Mouse (Mus musculus): ENCODE results near the gene Sh3kbp1. TPM values are rescaled to one million over a fixed set of nuclear protein-coding genes. Genes with fewer than 3 reads are reported as not detected.

Gene Sh3kbp1
- polyA plus RNA-seq, 1 experiment from 2014 or later: 44.1 TPM

GRCm38 (mm10) chrX:159711070-159712029, 84.3 kb downstream of the Sh3kbp1 start:
- ATAC-seq (replicated peaks; ENCODE audit: low FRiP score): 0 out of 2 replicates have a peak, but pooled peaks have one; percentile 56
- Histone ChIP-seq H3K4me3 (replicated peaks) (no peak overlapping the region), H3K4me1 (0 out of 2 replicates have a peak, but pooled peaks cover 4% of the 10 kb centered on the region), H3K9me3 (replicated peaks) (no peaks in the 10 kb centered on the region), H3K27ac (no peak overlapping the region), H3K27me3 (peaks cover 24% of the 10 kb centered on the region), H3K36me3 (no peaks in the 10 kb centered on the region), H3K4me2 (no peak overlapping the region), H3K9ac (no peak overlapping the region)
- 75% methylated on average over 13 of the region's 13 CpGs for WGBS

- 0 out of 2 replicates have a peak, but pooled peaks cover 4% of the 10 kb centered on the region for H3K4me1 ChIP-seq
- no peak overlapping the region for H3K4me2 ChIP-seq
- no peak overlapping the region for H3K27ac ChIP-seq
- H3K27me3 ChIP-seq: peaks cover 24% of the 10 kb centered on the region
- no peak for ATAC-seq (replicated peaks; ENCODE audit: low FRiP score)
- WGBS: 89% methylated on average over 2 of the region's 2 CpGs
- no peak overlapping the region for H3K4me3 ChIP-seq (replicated peaks)
- no peaks in the 10 kb centered on the region for H3K9me3 ChIP-seq (replicated peaks)
- no peak overlapping the region for H3K9ac ChIP-seq
- no peaks in the 10 kb centered on the region for H3K36me3 ChIP-seq
These were observed 86.1 kb downstream of the Sh3kbp1 start for GRCm38 (mm10) chrX:159713191-159713590.

GRCm38 (mm10) chrX:159721390-159721789, 94.3 kb downstream of the Sh3kbp1 start:
- Histone ChIP-seq H3K4me2 (no peak overlapping the region), H3K27ac (no peak overlapping the region), H3K36me3 (no peaks in the 10 kb centered on the region), H3K9ac (no peak overlapping the region), H3K27me3 (peaks cover 30% of the 10 kb centered on the region; the same call in 1 of the 2 replicates), H3K4me3 (replicated peaks) (no peak overlapping the region), H3K4me1 (no peaks in the 10 kb centered on the region), H3K9me3 (replicated peaks) (no peaks in the 10 kb centered on the region)
- no peak for ATAC-seq (replicated peaks; ENCODE audit: low FRiP score)
- WGBS: 88% methylated on average over 1 of the region's 1 CpGs

GRCm38 (mm10) chrX:159731421-159731820, 104.3 kb downstream of the Sh3kbp1 start:
- 76% methylated on average over 3 of the region's 3 CpGs for WGBS
- no peak overlapping the region for H3K27ac ChIP-seq
- no peak overlapping the region for H3K9ac ChIP-seq
- H3K9me3 ChIP-seq (replicated peaks): no peaks in the 10 kb centered on the region
- H3K4me1 ChIP-seq: no peaks in the 10 kb centered on the region
- no peak overlapping the region for H3K4me2 ChIP-seq
- H3K36me3 ChIP-seq: no peaks in the 10 kb centered on the region
- peaks cover 14% of the 10 kb centered on the region for H3K27me3 ChIP-seq
- no peak overlapping the region for H3K4me3 ChIP-seq (replicated peaks)
- no peak for ATAC-seq (replicated peaks; ENCODE audit: low FRiP score)

GRCm38 (mm10) chrX:159732845-159733244, 105.8 kb downstream of the Sh3kbp1 start:
- ATAC-seq (replicated peaks; ENCODE audit: low FRiP score): no peak

GRCm38 (mm10) chrX:159733948-159734347, 106.9 kb downstream of the Sh3kbp1 start:
- no peak for ATAC-seq (replicated peaks; ENCODE audit: low FRiP score)
- Histone ChIP-seq H3K4me3 (replicated peaks) (no peak overlapping the region), H3K4me1 (no peaks in the 10 kb centered on the region), H3K9me3 (replicated peaks) (no peaks in the 10 kb centered on the region), H3K27me3 (peaks cover 21% of the 10 kb centered on the region), H3K36me3 (no peaks in the 10 kb centered on the region), H3K9ac (no peak overlapping the region), H3K27ac (no peak overlapping the region), H3K4me2 (no peak overlapping the region)
- WGBS: 78% methylated on average over 2 of the region's 2 CpGs

More at GRCm38 (mm10) chrX:159732845-159733244, 105.8 kb downstream of the Sh3kbp1 start:
- Histone ChIP-seq H3K4me2 (no peak overlapping the region), H3K27me3 (peaks cover 18% of the 10 kb centered on the region), H3K36me3 (no peaks in the 10 kb centered on the region), H3K27ac (no peak overlapping the region), H3K9me3 (replicated peaks) (no peaks in the 10 kb centered on the region), H3K9ac (no peak overlapping the region), H3K4me1 (no peaks in the 10 kb centered on the region), H3K4me3 (replicated peaks) (no peak overlapping the region)
- WGBS: 77% methylated on average over 3 of the region's 3 CpGs

- H3K4me3 ChIP-seq (replicated peaks): no peak overlapping the region
- H3K36me3 ChIP-seq: no peaks in the 10 kb centered on the region
- H3K27me3 ChIP-seq: peaks cover 24% of the 10 kb centered on the region
- H3K4me2 ChIP-seq: no peak overlapping the region
- H3K4me1 ChIP-seq: no peaks in the 10 kb centered on the region
- H3K9me3 ChIP-seq (replicated peaks): no peaks in the 10 kb centered on the region
- no peak for ATAC-seq (replicated peaks; ENCODE audit: low FRiP score)
- H3K27ac ChIP-seq: no peak overlapping the region
- WGBS: 58% methylated on average over 6 of the region's 6 CpGs
- H3K9ac ChIP-seq: no peak overlapping the region
These were observed 108.5 kb downstream of the Sh3kbp1 start for GRCm38 (mm10) chrX:159735513-159736099.

- WGBS: 86% methylated on average over 1 of the region's 1 CpGs
- ATAC-seq (replicated peaks; ENCODE audit: low FRiP score): no peak
- Histone ChIP-seq H3K9me3 (replicated peaks) (no peaks in the 10 kb centered on the region), H3K4me2 (no peak overlapping the region), H3K9ac (no peak overlapping the region), H3K36me3 (no peaks in the 10 kb centered on the region), H3K27ac (no peak overlapping the region), H3K4me1 (no peaks in the 10 kb centered on the region), H3K27me3 (peaks cover 24% of the 10 kb centered on the region), H3K4me3 (replicated peaks) (no peak overlapping the region)
These were observed 110.3 kb downstream of the Sh3kbp1 start for GRCm38 (mm10) chrX:159737344-159737743.

GRCm38 (mm10) chrX:159744035-159744434, 117.0 kb downstream of the Sh3kbp1 start:
- Histone ChIP-seq H3K9ac (no peak overlapping the region), H3K36me3 (no peaks in the 10 kb centered on the region), H3K4me1 (0 out of 2 replicates have a peak, but pooled peaks cover 3% of the 10 kb centered on the region), H3K9me3 (replicated peaks) (no peaks in the 10 kb centered on the region), H3K27ac (no peak overlapping the region), H3K4me3 (replicated peaks) (no peak overlapping the region), H3K27me3 (peaks cover 15% of the 10 kb centered on the region; the same call in 1 of the 2 replicates), H3K4me2 (no peak overlapping the region)
- no peak for ATAC-seq (replicated peaks; ENCODE audit: low FRiP score)
- WGBS: 66% methylated on average over 5 of the region's 5 CpGs

- H3K4me3 ChIP-seq (replicated peaks): no peak overlapping the region
- peaks cover 12% of the 10 kb centered on the region; the same call in 1 of the 2 replicates for H3K27me3 ChIP-seq
- ATAC-seq (replicated peaks; ENCODE audit: low FRiP score): no peak
- no peak overlapping the region for H3K4me2 ChIP-seq
- no peaks in the 10 kb centered on the region for H3K9me3 ChIP-seq (replicated peaks)
- H3K27ac ChIP-seq: no peak overlapping the region
- no peak overlapping the region for H3K9ac ChIP-seq
- 0 out of 2 replicates have a peak, but pooled peaks cover 3% of the 10 kb centered on the region for H3K4me1 ChIP-seq
- no peaks in the 10 kb centered on the region for H3K36me3 ChIP-seq
- 53% methylated on average over 3 of the region's 3 CpGs for WGBS
These were observed 117.5 kb downstream of the Sh3kbp1 start for GRCm38 (mm10) chrX:159744620-159745019.

GRCm38 (mm10) chrX:159751834-159752233, 124.8 kb downstream of the Sh3kbp1 start:
- Histone ChIP-seq H3K9ac (no peak overlapping the region), H3K4me1 (no peaks in the 10 kb centered on the region), H3K27me3 (no peaks in the 10 kb centered on the region; the same call in 1 of the 2 replicates), H3K4me2 (no peak overlapping the region), H3K36me3 (no peaks in the 10 kb centered on the region), H3K9me3 (replicated peaks) (no peaks in the 10 kb centered on the region), H3K4me3 (replicated peaks) (no peak overlapping the region), H3K27ac (no peak overlapping the region)
- WGBS: 76% methylated on average over 1 of the region's 1 CpGs
- ATAC-seq (replicated peaks; ENCODE audit: low FRiP score): no peak

- Histone ChIP-seq H3K4me1 (no peaks in the 10 kb centered on the region), H3K36me3 (no peaks in the 10 kb centered on the region), H3K27ac (no peak overlapping the region), H3K9ac (no peak overlapping the region), H3K9me3 (replicated peaks) (no peaks in the 10 kb centered on the region), H3K4me3 (replicated peaks) (no peak overlapping the region), H3K4me2 (no peak overlapping the region), H3K27me3 (peaks cover 2% of the 10 kb centered on the region; the same call in 1 of the 2 replicates)
- no peak for ATAC-seq (replicated peaks; ENCODE audit: low FRiP score)
These were observed 129.2 kb downstream of the Sh3kbp1 start for GRCm38 (mm10) chrX:159756261-159756660.

Measured in kidney, embryonic 15.5 days (tissue).